Mouse (Mus musculus): ENCODE results near the gene Top3a. TPM values are rescaled to one million over a fixed set of nuclear protein-coding genes. Genes with fewer than 3 reads are reported as not detected.

Gene Top3a
- total RNA-seq, 1 experiment from 2014 or later = 9.2 TPM

DNA sequence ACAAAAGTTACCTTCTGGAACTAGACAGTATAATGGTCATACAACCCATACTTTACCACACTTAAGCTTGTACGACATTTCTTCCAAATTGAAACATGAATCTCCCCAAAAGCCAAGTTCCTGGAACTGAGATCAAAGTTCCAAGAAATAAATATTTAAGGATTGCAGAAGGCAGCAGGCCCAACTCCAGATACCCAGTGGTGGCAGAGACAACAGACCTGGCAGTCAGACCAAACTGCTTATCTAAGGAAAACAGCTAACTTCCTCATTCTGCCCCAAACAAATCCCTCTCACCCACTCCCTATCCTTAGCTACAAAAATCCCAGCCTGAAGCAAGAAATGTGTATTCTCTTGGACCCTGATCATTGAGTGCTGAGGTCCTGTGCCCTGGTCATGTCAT lies 2.3 kb downstream of the Top3a start:
- DNase-seq = no peak

DNA sequence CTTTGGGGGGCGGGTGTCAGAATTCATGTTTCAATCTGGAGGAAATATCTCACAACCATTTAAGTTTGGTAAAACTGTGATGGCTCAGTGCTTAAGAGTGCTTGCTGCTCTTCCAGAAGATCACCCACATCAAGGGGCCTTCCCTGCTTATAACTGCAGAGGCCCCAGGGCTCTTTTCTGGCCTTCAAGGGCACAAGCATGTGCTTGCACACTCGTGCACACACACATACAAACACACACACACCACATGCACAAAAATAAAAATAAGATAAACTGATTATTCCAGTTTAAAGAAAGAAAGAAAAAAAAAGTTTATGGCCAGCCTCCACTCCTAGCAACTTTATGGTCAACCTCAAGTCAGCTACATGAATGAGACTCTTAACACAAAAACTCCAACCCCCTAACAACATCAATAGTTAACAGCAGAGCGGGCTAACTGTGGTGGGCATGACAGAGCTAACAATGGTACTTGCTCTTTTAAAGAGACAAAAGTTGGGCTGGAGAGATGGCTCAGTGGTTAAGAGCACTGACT lies 2.9 kb downstream of the Top3a start:
- no peak for DNase-seq

DNA sequence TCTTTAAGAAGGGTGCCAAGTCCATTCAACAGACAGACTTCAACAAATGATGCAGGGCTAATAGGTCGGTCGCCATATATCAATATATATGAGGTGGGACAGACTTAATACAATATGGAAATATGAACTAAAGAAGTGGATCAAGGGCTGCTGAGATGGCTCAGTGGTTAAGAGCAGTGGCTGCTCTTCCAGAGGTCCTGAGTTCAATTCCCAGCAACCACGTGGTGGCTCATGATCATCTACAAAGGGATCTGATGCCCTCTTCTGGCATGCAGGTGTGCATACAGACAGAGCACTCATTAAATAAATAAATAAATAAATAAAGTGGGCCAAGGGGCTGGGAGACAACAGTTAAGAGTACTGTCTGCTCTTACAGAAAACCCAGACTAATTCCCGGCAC lies 5.0 kb downstream of the Top3a start:
- DNase-seq = no peak

DNA sequence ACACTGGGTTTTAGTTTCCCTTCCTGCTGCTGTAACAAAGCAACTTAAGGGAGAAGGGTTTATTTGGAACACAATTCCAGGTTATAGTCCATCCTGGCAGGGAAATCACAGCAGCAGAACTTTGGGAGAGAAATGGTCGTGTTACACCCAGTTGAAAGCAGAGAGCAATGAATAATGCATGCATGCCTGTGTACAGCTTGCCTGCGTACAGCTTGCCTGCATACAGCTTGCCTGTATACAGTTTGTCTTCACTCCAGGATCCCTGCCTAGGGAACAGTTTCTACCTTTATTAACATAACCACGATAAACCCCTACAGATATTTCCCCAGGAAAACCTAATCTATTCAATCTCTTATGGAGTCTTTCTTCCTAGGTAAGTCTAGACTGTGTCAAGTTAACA lies 6.4 kb downstream of the Top3a start:
- DNase-seq = peak; percentile 0

DNA sequence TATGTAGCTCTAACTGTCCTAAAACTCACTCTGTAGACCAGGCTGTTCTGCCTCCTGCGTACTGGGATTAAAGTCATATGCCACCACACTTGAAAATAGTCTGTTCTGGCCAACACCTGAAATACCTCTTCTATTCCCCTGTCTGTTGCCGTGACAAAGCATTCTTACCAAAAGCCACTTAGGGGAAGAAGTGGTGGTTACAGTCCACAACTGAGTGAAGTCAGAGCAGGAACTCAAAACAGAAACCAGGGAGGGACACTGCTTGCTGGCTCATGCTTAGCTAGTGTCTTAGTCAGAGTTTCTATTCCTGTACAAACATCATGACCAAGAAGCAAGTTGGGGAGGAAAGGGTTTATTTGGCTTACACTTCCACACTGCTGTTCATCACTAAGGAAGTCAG lies 7.8 kb downstream of the Top3a start:
- DNase-seq = no peak

DNA sequence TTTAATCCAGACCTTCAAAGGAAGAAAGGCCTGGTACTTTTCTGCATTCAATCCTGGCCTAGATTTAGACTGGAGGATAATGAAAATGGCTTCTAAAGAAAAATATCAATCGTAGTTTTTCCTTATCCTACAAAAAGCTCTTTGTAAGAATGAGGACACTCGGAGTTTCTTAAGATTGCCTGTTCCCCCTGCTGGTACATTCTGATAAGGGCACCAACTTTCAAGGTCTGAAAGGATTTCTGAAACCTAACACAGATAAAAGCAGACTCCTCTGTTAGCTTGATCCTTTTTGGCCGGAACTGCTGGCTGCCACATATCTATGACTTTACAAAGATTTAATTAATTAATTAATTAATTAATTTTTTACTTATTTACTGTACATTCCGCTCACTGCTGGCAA lies 10.2 kb downstream of the Top3a start:
- no peak for DNase-seq

DNA sequence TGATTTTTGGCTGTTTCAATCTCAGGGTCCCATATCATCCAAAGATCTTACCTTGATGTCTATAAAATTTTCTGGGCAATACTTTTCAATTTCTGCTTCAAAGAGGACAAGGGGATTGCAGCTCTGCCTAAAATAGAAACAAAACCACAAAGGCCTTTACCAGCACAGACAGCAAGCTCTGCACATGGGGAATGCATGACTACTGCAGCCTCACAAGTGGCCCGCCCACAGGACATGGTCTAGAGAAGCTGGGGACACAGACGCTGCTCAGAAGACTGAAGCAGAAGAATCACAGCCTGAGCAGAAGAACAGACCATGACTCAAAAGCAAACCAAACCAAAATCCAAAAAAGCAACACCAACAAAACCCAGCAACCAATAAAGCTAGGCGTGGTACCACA lies 15.5 kb downstream of the Top3a start:
- no peak for DNase-seq

DNA sequence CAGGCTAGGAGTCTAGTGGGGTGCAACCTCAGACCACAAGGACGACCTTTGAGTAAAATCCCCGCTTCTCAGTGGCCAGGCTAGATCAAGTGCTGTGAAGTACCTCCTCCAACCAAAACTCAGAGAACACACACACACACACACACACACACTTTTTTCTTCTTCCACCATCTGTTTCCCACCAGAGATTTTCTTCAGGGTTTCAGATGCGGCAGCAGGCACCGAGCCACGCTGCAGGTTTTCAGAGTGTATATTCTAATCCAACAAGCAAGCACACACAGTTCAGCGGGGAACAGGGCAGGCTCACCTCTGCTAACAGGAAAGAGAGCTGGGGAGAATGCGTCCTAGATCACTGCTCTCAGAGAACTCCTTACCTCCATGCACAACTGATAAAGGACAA lies 21.6 kb downstream of the Top3a start:
- no peak for DNase-seq

DNA sequence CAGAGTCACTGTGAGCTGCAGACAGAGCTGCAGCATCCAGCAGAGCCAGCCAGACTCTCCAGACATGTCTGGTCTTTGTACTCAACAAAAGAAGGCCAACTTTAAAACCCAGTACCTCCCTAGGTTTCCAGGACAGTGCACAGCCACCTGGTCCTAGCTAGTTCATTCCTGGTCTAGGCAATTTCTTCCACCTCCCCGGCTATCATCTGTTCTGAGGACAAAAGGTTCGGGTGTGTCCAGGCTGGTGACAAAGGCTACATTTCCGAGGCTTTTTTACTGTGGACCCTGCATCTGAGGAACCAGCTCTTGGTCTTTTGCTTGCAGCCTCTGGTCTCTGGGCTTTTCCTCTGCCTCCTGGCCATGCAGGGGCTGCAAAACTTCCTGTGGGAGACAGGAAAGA lies 36.8 kb downstream of the Top3a start:
- DNase-seq = no peak

DNA sequence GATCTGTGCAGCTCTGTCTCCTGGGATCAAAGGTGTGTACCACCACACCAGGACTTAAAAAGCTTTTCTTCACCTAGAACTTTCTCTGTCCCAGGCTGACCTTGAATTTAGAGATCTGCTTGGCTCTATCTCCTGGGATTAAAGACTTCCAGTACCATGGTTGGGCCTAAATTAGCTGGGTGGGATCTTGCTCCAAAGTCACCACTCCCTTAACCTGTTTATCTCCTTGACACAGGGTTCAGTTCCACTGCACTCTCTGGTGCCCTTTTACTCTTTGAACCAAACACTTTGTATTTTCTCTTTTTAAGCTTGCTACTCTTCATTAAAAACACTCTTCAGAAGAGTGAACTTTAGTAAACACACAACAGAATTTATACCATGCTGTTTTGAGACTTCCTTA lies 39.7 kb downstream of the Top3a start:
- DNase-seq = no peak

DNA sequence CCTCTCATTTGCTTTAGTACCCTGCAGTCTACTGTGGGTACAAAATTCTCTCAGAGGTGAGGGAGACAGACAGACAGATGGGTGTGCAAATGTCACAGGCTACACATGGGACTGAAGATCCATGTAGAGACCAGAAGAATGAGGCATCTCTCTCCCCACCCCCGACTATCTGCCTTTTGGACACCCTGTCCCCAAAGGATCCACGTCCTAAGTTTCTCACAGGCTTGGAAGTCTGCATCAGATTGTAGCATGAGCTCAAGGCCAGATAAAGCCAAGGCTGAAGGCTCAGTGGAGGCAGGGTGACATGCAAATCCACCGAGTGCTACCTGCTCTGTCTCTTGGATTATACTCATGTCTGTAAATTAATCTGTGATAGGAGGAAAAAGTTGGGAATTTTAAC lies 40.7 kb downstream of the Top3a start:
- no peak for DNase-seq

DNA sequence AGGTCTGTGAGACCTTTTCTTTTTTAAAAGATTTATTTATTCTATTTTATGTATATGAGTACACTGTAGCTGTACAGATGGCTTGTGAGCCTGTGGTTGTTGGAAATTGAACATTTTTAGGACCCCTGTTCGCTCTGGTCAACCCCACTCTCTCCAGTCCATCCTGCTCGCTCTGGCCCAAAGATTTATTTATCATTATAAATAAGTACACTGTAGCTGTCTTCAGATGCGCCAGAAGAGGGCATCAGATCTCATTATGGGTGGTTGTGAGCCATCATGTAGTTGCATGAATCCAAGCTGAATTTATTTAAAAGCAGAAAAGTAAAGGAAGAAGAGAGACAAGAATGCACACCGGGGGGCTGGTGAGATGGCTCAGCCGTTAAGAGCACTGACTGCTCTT lies 42.0 kb downstream of the Top3a start:
- DNase-seq = no peak

DNA sequence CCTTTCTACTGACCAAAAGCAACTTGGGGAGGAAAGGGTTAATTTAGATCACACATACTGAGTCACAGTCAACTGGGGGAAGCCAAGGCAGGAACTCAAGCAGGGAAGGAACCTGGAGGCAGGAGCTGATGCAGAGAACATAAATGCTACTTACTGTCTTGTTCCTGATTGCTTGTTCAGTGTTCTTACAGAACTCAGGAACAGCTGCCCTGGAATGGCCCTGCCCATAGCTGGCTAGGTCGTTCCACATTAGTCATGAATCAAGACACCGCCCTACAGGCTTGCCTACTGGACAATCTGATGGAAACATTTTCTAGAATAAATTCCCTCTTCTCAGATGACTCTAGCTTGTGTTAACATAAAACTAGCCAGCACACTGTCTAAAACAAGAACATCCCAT lies 43.0 kb downstream of the Top3a start:
- peak; percentile 49 for DNase-seq

DNA sequence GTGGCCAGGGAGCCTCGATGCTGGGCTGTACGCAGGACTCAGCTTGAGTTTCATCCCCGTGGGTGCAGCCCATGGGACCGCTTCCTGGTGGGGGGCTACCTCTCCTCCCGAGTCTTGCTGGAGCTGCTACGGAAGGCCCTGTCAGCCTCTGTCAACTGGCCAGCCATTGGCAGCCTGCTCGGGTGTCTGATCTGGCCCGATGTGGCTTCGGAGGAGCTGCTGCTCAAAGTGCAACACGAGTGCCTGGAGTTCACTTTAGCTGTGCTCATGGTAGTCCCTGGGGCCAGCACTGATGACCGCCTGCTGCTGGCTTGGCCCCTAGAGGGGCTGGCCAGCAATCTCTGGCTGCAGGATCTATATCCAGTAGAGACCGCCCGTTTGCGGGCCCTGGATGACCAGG lies 45.9 kb downstream of the Top3a start:
- no peak for DNase-seq

DNA sequence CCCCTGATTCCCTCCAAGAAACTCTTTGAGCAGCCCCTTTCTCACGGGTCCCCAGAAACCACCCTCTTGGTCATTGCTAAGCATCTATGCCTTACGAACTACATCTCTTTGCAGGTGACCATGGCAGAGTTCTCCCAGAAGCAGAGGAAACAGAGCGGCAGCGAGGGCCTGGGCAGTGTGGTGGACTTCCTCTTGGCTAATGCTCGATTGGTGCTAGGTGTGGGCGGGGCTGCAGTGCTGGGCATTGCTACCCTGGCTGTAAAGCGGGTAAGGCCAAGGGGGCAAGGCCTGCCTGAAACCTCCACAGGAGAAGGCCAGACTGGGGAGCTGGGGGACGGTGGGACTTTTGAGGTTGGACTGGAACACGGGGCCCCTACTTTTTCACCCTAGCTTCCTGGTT lies 47.0 kb downstream of the Top3a start:
- no peak for DNase-seq

DNA sequence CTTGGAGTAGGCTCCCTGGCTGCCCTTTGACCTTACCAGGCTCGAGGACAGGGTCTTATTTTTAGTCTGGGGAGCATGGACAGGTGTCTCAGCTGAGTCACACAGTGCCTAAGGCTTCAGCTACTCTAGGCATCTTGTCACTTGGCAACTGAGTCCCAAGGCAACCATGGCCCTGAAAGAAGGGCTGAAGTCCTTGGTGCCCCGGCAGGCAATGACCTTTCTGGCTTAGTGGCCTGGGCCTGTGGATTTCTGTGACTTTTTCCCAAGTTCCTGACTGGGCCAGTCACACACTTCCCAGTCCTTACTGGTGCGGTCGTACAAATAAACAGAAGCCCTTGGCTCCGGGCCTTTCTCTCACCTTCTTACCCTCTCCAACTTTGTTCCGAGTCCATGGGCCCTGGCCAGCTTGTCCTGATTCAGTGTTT lies 47.9 kb downstream of the Top3a start:
- peak; percentile 63 for DNase-seq

DNA sequence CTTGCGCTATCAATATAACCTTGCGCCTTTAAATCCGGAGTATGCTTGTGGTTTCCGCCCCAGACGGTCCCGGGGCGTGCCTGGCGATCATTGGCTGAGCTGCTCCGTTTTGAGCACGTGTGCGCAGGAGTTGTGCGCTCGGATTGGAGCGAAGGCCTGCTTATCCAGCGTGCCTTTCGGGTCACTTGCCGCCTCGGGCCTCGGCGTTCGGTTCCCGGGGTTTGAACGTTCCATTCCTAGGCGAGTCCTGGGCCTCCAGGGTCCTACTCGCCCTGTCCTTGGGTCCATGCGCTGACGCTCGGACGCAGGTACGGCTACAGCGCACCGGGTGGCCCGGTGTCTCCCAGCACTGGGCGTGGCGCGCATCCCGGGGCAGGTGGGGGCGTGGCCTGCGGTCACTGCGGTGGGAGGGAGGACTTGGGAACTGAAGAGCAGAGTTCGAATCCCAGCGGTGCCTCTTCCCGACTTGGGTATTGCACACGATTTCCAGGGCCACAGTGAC lies 48.9 kb downstream of the Top3a start, which contains the start of gene Mief2:
Gene Mief2 (plus strand): TSS at position 139 of the 502 bp plus-strand sequence.
- peak; percentile 97 for DNase-seq

DNA sequence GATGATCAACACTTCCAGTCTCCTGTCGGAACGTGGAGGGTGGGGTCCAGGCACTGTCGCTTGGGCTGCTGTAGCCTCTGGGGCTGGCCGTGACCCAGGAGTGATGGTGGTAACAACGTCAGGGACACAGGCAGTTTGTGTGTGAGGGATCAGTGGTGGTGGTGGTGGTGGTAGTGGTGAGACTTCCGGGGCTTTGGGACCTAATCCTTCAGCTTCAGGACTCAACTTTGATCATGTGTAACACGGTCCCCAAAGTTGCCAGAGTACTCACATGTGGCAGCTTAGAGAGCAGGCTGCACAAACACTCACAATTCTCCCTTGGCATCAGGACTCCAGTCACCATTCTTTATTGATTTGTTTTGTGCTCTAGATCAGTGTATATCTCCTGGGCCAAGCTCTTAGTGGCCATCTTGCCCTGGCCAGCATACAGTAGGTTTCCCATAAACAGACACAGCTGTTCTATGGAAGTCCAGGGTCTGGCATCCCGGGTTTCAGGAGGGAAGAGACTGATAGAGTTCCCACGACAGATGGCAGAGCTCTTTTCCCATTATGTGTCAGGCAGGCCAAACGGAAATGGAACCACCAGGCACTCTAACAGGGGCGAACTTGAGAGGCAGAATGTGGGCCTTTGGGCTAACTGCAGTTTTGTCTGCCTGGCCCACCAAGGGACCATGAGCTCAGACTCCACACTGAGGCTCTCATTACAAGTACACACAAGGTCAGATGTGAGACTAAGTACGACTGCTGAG lies 49.6 kb downstream of the Top3a start:
- DNase-seq = no peak

DNA sequence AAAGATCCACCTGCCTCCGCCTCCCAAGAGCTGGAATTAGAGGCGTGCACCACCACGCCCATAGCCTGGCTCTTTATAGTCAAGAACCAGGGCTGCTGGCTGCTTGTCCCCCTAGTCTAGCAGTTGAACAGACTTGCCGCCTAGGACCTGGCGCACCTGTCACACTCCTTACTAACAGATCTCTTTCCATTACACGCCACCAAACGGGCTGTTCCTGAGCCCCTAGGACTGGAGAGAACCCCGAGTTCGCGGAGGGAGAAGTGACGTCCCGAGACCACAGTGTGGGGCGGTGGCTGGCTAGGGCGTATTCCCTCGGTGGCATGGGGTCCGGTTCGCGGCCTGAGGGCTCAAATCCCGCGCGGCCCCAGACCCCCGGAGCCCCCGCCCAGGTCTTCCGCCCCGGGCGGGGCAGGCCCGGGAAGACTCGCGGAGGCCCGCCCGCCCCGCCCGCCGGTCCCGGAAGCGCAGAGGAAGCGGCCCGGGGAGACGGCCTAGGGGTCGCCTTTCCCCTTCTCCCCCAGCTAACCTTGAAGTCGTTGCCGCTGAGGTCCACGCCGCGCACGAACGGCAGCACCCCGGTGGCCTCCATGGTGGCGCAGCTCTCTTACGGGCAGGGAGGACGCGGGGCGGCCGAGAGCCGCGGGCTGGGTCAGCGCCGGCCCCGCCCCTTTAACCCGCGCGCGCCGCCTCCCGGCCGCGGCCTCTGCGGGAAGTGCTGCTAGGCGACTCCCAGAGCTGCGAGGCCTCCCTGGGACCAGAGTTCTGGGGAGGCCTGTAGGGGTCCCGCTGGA lies 50.4 kb downstream of the Top3a start, which contains the start of gene Flii:
Gene Flii (minus strand): TSS at position 663 of the 791 bp plus-strand sequence.
- peak; percentile 92 for DNase-seq

DNA sequence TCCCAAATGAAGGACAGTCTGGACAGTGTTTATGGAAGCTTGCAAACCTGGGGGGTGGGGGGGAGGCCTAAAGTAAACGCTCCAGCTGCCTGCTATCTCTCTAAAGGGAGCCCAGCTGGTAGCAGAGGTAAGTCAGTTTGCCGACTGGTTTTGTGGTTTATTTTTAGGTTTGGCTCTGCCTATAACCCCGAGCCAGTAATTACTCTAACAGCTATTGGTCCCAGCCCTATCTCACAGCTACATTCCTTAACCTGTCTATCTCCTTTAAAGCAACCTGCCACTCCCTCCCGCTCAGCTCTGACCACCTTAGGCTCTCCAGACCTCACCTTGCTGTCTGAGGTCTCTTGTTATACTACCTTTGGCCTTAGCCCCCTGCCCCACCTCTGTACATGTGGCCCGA lies 57.9 kb downstream of the Top3a start:
- no peak for DNase-seq

DNA sequence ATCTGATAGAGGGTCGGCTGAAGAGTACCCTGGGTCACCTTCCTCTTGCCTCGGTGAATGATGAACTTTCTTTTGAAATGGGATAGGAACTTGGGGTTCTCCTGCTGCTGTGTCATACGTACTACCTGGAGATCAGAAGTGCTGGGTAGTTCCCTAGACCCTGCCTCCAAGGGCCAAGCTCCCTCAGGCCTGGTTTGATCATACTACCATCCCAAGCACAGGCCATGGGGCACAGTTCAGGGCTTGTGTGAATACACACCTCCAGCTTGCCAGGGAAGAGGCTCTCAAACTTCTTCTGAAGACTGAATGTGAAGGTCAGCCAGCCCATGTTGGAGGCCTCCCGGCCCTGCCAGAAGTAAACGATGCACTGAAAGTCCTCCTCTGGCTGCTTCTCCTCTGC lies 61.3 kb downstream of the Top3a start:
- DNase-seq = no peak

DNA sequence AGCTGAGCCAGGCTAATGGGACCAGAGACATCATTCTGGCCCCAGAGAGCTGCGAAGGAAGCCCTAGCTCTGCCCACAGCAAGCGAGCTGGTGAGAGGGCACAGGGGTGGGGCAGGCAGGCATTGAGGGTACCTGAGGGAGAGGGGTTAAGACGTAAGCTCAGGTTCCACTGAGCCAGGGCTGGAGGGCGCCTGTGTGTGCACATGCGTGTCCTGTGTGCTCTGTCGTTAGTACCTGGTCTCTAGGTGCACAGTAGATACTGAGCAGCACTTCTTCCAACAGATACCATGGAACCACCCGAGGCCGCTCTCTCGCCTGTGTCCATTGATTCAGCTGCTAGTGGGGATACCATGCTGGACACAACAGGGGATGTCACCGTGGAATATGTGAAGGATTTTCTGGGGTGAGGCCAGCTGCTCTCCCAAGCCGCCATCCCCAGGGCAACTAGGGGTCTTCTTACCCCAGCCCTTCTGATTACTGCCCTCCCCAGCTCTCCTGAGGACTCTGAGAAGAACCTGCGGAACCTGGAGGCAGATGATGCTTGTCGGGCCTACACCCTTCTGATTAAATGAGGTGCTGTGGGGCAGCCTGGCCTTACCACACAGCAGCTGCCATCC lies 64.4 kb downstream of the Top3a start:
- peak; percentile 9 for DNase-seq

DNA sequence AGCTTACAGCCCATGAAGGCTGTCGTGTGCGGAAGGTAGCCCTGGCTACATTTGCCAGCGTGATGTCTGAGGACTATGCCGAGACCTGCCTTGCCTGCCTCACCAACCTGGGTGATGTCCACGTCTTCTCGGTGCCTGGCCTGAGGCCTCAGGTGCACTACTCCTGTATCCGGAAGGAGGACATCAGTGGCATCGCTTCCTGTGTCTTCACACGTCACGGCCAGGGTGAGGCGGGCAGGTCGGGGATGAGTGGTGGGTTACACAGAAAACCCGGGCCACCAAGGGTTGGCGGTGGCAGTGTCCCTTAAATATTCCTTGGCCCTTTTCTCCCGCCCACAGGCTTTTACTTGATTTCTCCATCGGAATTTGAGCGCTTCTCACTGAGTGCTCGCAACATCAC lies 65.1 kb downstream of the Top3a start:
- DNase-seq = peak; percentile 4
